Mouse (Mus musculus) 3134 (cell line): ENCODE results near the gene Gm36079.
"Not testable (repeated sequence)": the region's sequence is repeated elsewhere in the genome, so short reads cannot be mapped to it uniquely, and the experiment has no call there.

Experiments
- DNase-seq: peaks from one replicate; pipeline ENCODE4 v3.0.0-alpha.2; 2011; ENCODE audit warnings: low spot score; ENCODE audit not compliant: insufficient read length; ENCODE audit errors: extremely low read depth

Gene Gm36079

DNA sequence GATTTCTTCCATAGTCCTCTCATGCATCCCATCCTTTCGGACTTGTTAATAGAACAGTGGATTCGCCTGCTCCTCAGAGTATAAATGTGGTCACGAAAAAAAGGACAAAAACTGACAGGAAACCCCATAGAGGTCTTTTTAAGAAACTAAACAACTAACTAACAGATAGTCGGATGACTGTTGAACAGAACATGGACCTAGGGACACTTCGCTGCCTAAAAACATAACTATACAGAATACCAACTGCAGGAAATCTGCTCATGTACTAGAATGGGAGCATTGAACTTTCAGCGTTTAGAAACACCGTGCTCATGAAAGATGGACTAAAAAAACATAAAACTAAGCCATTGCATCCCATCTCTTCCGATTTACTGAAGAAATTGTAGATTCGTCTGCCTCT, 2.2 kb downstream of the Gm36079 start:
- not testable (repeated sequence) for DNase-seq

DNA sequence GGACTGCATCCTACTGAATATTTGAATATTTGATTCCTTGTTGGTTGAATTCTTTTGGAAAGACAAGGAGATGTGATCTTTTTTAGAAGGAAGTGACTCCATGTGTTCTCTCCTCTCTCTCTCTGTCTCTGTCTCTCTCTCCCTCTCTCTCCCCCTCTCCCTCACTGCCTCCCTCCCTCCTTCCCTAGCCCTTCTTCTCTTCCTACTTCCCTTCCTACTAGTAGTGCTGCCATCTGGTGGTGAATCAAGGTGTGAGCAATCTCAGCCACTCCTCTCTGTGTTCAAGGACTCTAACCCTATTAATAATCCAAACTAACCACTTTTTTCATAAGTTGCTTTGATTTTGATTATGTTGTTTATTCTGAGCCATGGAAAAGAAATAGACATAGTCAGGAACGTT, 5.3 kb downstream of the Gm36079 start:
- not testable (repeated sequence) for DNase-seq

GRCm38 (mm10) chr13:120015348-120016007, 11.3 kb downstream of the Gm36079 start:
- DNase-seq, result not testable (repeated sequence)

DNA sequence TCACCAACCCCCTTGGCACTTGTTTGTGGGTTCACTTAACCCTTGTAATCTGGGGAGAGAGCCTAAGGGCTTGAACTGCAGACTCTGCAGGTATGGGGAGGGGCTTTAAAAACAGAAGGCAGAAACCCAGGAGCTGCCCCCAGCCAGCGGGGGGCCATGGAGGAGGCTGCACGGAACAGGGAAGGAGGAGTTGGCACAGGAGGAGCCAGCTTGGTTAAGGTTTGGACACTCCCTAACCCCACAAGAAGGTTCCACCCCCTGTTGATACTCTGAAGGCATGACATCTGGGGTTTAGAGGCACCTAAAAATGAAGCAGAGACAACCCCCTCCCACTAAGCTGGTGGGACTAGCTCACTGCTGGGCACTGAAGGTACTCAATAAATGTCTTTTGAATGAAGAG, 12.8 kb downstream of the Gm36079 start:
- not testable (repeated sequence) for DNase-seq

GRCm38 (mm10) chr13:120013544-120013943, 13.3 kb downstream of the Gm36079 start:
- not testable (repeated sequence) for DNase-seq

DNA sequence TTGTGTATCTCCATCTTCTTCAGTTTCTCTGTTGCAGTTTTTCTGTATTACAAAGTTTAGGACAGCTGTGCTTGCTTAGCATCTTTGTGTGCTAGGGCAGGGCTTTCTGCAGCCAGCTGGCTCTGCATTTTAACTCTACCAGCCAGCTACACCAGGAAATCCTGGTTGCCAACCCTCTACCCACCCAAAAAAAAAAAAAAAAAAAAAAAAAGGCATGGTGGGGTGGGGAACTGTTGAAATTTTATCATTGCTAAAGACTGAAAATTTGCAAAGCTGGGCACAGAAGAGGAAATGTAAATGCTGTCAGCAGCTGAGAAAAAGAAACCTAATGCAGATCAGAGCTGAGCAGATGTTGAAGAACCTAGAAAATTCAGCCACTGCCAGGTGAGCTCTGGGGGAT, 16.7 kb downstream of the Gm36079 start:
- not testable (repeated sequence) for DNase-seq

- not testable (repeated sequence) for DNase-seq
Observed at GRCm38 (mm10) chr13:119999215-119999614, 27.6 kb downstream of the Gm36079 start.

GRCm38 (mm10) chr13:119998442-119999086, 28.2 kb downstream of the Gm36079 start:
- not testable (repeated sequence) for DNase-seq

GRCm38 (mm10) chr13:119991917-119992496, 34.8 kb downstream of the Gm36079 start:
- DNase-seq, result not testable (repeated sequence)

DNA sequence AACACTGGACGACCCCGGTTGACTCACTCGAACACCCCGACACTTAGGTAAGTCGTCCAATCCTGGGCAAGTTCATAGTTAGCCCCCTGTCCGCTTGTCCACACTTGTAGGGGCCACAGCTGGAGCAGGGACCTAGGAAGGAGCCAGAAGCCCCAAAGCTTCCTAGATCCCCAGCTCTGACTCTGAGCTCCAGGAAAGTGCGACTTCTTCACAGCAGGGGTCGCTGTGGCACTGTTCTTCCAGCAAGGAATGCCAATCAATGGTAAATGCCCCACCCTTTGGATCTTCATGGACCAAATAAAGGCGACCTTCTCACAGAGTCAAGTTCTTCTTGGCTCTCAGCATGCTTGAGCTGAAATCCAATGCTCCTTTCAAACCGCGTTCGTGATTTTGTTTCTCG, 35.5 kb downstream of the Gm36079 start:
- not testable (repeated sequence) for DNase-seq
